ENCODE assay signal across 8 mouse cellular contexts in genomic region chr13:3642049-3642448, GRCm38 (mm10). TPM values are rescaled to one million over a fixed set of nuclear protein-coding genes. Genes with fewer than 3 reads are reported as not detected.
A peak's percentile ranks its signal among the peaks of the same experiment; 100 is the strongest.
DNase-seq lines count a peak whose midpoint lies in the region; ATAC-seq and TF ChIP-seq lines count a peak whose summit lies in the region.

No protein-coding gene starts in this region.

- 0 out of 2 replicates have a peak, but pooled peaks cover 3% of the 10 kb centered on the region for H3K4me1 ChIP-seq in liver, postnatal 0 days (ENCODE audit: insufficient read depth)
- peaks cover 15% of the 10 kb centered on the region for H3K4me1 ChIP-seq in small intestine, adult 2 months (ENCODE audit: control insufficient read depth, insufficient read depth, insufficient read length, low read length)

- TF ChIP-seq CTCF in layer of hippocampus, adult 2 months (conservative IDR thresholded peaks at IDR 0.05), result peak; percentile 60
- TF ChIP-seq CTCF in liver, postnatal 0 days (IDR thresholded peaks at IDR 0.05; ENCODE audit: low read depth), result peak; percentile 68
- TF ChIP-seq CTCF in small intestine, adult 2 months (IDR thresholded peaks at IDR 0.05; ENCODE audit: extremely low read depth, insufficient read length, insufficient replicate concordance, low read depth, low read length), result peak; percentile 63; the same call in 1 of the 2 replicates

- no peak overlapping the region for H3K4me3 ChIP-seq in layer of hippocampus, adult 2 months
- no peak overlapping the region for H3K4me3 ChIP-seq in liver, postnatal 0 days (ENCODE audit: low read depth, low read length)
- no peak overlapping the region for H3K4me3 ChIP-seq in small intestine, adult 2 months (ENCODE audit: low read depth, low read length)

- no peak for TF ChIP-seq EP300 in liver, postnatal 0 days (IDR thresholded peaks at IDR 0.05; ENCODE audit: low read depth)

- 75% methylated on average over 9 of the region's 9 CpGs for WGBS in liver, postnatal 0 days (ENCODE audit: insufficient replicate concordance)
- 42% methylated on average over 9 of the region's 9 CpGs for WGBS in small intestine, adult 2 months

- H3K27ac ChIP-seq in layer of hippocampus, adult 2 months, result no peak overlapping the region
- H3K27ac ChIP-seq in liver, postnatal 0 days (ENCODE audit: low read depth), result peak overlapping the region; percentile 16; the same call in 1 of the 2 replicates
- no peak overlapping the region for H3K27ac ChIP-seq in small intestine, adult 2 months (ENCODE audit: insufficient read depth, low read depth, low read length)

- no peak for TF ChIP-seq POLR2A in small intestine, adult 2 months (IDR thresholded peaks at IDR 0.05; ENCODE audit: low read depth, low read length)

- H3K27me3 ChIP-seq in liver, postnatal 0 days (ENCODE audit: insufficient read depth, low read length), result no peaks in the 10 kb centered on the region
- H3K27me3 ChIP-seq in small intestine, adult 2 months (ENCODE audit: control insufficient read depth, insufficient read depth, low read length), result no peaks in the 10 kb centered on the region

- no peaks in the 10 kb centered on the region for H3K9me3 ChIP-seq in liver, postnatal 0 days (ENCODE audit: low read length)

- DNase-seq in layer of hippocampus, adult 2 months (ENCODE audit: low spot score in 2 of 2), result no peak
- DNase-seq in layer of hippocampus, adult 8-10 months (ENCODE audit: low spot score in 2 of 2), result no peak
- DNase-seq in ZHBTc4 (ENCODE audit: low read depth, low spot score), result peak; percentile 66
- DNase-seq in liver, postnatal 0 days, result peak; percentile 64
- DNase-seq in layer of hippocampus, postnatal 25 days (ENCODE audit: extremely low spot score in 1 of 2, low spot score in 1 of 2), result no peak
- DNase-seq in layer of hippocampus, adult 9-10 months (ENCODE audit: low spot score), result no peak

- no peak overlapping the region for H3K9ac ChIP-seq in liver, postnatal 0 days (replicated peaks)

- H3K4me2 ChIP-seq in liver, postnatal 0 days (ENCODE audit: low read depth, low read length), result no peak overlapping the region

- ATAC-seq in inflammation-experienced regulatory T-cells, adult 6 months, result peak; percentile 58
- ATAC-seq in liver, postnatal 0 days, result peak; percentile 49

- H3K36me3 ChIP-seq in liver, postnatal 0 days (replicated peaks; ENCODE audit: insufficient read depth, low read length), result no peaks in the 10 kb centered on the region
- H3K36me3 ChIP-seq in small intestine, adult 2 months (ENCODE audit: control insufficient read depth, insufficient read depth, low read length), result 0 out of 2 replicates have a peak, but pooled peaks cover 2% of the 10 kb centered on the region

RNA-seq across cellular contexts. Expression of gene Asb13, which starts 8.2 kb away (rescaled TPM):
- total RNA-seq in layer of hippocampus, adult 2 months (2021), result 10 to 100 TPM; 31.8 to 35.1 TPM
- 10 to 100 TPM; 35.5 to 38.5 (median 36.9) TPM for total RNA-seq in layer of hippocampus, adult 8-10 months (2022)
- polyA plus RNA-seq in inflammation-experienced regulatory T-cells, adult 6 months (2017; shearing (Covaris generic)), result 10 to 100 TPM; 24.3 to 37.2 (median 25.1) TPM
- polyA plus RNA-seq in liver, postnatal 0 days (2015; fragmentation: Nextera tagmentation; extraction: Ambion mirVana), result 5.6 and 7.8 TPM in 2 replicates
- polyA plus RNA-seq in small intestine, adult 2 months (2012; rRNA removed), result 6.7 and 15.9 TPM in 2 replicates
- 10 to 100 TPM; 28.0 to 34.8 TPM for total RNA-seq in layer of hippocampus, postnatal 25 days (2021)

RNA-seq across cellular contexts. Expression of gene Fam208b, which starts 31.1 kb away (rescaled TPM):
- total RNA-seq in layer of hippocampus, adult 2 months (2021), result 10 to 100 TPM; 26.0 to 27.9 TPM
- total RNA-seq in layer of hippocampus, adult 8-10 months (2022), result 10 to 100 TPM; 25.0 to 35.6 (median 28.9) TPM
- 10 to 100 TPM; 14.9 to 29.4 (median 24.8) TPM for polyA plus RNA-seq in inflammation-experienced regulatory T-cells, adult 6 months (2017; shearing (Covaris generic))
- 2.8 and 3.0 TPM in 2 replicates for polyA plus RNA-seq in liver, postnatal 0 days (2015; fragmentation: Nextera tagmentation; extraction: Ambion mirVana)
- 0.56 and 0.74 TPM in 2 replicates for polyA plus RNA-seq in small intestine, adult 2 months (2012; rRNA removed)
- total RNA-seq in layer of hippocampus, postnatal 25 days (2021), result 10 to 100 TPM; 22.3 to 29.4 TPM

Comparison
In these comparisons a context has a peak if more than half of its experiments do, and no peak if none do; other contexts are left out.
1. DNase-seq: peak in ZHBTc4 (single experiment) and liver, postnatal 0 days (single experiment); none in layer of hippocampus, adult 2 months (0 of 2), layer of hippocampus, adult 8-10 months (0 of 2), layer of hippocampus, postnatal 25 days (0 of 2) and layer of hippocampus, adult 9-10 months (single experiment).
2. Peak in every context shown above with its lines, with median percentiles within 50 percentile points of each other: CTCF ChIP-seq.